Mouse (Mus musculus): Measurements from ENCODE around the gene Slc22a1. TPM values are rescaled to one million over a fixed set of nuclear protein-coding genes. Genes with fewer than 3 reads are reported as not detected.
A peak's percentile ranks its signal among the peaks of the same experiment; 100 is the strongest.

Gene Slc22a1
- polyA plus RNA-seq, 1 experiment, result 468 TPM

DNA sequence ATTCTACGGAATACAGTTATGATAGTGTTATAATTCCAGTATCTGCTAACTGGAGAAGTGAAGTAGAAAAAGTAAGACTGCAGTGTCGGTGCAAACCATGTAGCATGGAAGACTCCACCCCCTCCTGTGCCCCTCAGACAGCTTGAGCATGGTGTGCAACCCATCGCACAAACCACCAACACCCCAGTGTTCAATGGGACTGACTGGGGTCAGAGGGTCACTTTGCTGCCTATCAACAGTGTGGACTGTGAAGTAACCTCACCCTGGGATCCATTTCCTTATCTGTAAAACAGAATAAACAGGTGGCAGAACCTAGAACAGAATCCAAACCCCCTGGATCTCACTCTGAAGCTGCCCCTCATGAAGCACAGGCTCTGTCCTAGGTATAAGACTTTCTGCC lies 32.8 kb upstream of the Slc22a1 start:
- no peaks in the 10 kb centered on the region for H3K27me3 ChIP-seq (replicated peaks; ENCODE audit: control insufficient read depth, insufficient read depth, low read length)
- DNase-seq, result no peak
- H3K27ac ChIP-seq (ENCODE audit: insufficient read depth, low read depth, low read length), result no peak overlapping the region
- 88% methylated on average over 3 of the region's 3 CpGs for WGBS
- H3K36me3 ChIP-seq (ENCODE audit: control insufficient read depth, insufficient read depth, low read length), result no peaks in the 10 kb centered on the region
- H3K4me3 ChIP-seq (ENCODE audit: insufficient read depth, low read depth, low read length), result no peak overlapping the region
- no peaks in the 10 kb centered on the region for H3K4me1 ChIP-seq (ENCODE audit: control insufficient read depth, insufficient read depth, low read length)
- TF ChIP-seq POLR2A (IDR thresholded peaks at IDR 0.05; ENCODE audit: low read depth, low read length) (no peak), CTCF (conservative IDR thresholded peaks at IDR 0.05; ENCODE audit: insufficient read depth, insufficient read length, low read depth, low read length) (no peak)

DNA sequence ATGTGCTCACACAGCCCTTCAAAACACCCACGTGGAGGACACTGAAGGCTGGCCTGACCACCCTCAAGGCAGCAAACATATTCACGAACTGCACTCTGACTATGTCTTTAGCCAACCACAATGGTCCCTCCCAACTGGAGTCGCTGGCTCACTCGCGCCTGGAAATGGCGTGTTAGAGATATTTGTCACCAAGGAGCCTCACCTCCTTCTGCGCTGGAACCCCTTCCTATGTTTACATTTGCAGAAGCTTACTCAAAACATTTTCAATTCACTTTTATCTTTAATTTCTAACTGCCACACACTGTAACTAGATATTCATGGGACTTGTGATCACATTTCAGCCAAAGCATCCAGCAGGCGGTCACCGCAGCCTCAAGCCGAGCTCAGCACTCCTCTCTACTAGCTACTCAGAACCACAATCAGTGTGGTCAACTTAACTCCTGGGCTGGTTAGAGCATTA lies 31.0 kb upstream of the Slc22a1 start:
- H3K27me3 ChIP-seq (replicated peaks; ENCODE audit: control insufficient read depth, insufficient read depth, low read length), result no peaks in the 10 kb centered on the region
- H3K27ac ChIP-seq (ENCODE audit: insufficient read depth, low read depth, low read length), result no peak overlapping the region
- no peaks in the 10 kb centered on the region; the same call in 1 of the 2 replicates for H3K36me3 ChIP-seq (ENCODE audit: control insufficient read depth, insufficient read depth, low read length)
- no peak overlapping the region for H3K4me3 ChIP-seq (ENCODE audit: insufficient read depth, low read depth, low read length)
- no peaks in the 10 kb centered on the region for H3K4me1 ChIP-seq (ENCODE audit: control insufficient read depth, insufficient read depth, low read length)
- 80% methylated on average over 10 of the region's 10 CpGs for WGBS
- TF ChIP-seq CTCF (conservative IDR thresholded peaks at IDR 0.05; ENCODE audit: insufficient read depth, insufficient read length, low read depth, low read length), result no peak
- no peak for TF ChIP-seq POLR2A (IDR thresholded peaks at IDR 0.05; ENCODE audit: low read depth, low read length)
- DNase-seq, result no peak

DNA sequence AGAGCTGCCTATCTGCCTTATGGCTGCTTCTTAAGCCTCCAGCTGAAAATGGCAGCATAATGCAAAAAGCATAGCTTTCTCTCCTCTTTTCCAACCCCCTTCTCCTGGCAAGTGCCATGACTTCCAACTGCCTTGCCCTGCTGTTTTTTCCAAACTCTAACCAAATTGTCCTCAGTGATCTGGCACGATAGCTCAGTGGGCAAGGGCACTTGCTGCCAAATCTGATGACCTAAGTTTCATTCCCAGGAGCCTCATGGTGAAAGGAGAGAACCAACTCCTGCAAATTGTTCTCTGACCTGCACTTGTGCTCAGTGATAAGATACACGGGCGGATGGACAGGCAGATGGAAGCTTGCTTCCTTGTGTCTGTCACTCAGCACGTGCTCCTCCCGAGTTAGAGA lies 27.3 kb upstream of the Slc22a1 start:
- WGBS, result 83% methylated on average over 5 of the region's 5 CpGs
- Histone ChIP-seq H3K4me3 (ENCODE audit: insufficient read depth, low read depth, low read length) (no peak overlapping the region), H3K27ac (ENCODE audit: insufficient read depth, low read depth, low read length) (no peak overlapping the region), H3K4me1 (ENCODE audit: control insufficient read depth, insufficient read depth, low read length) (no peaks in the 10 kb centered on the region), H3K36me3 (ENCODE audit: control insufficient read depth, insufficient read depth, low read length) (no peaks in the 10 kb centered on the region; the same call in 1 of the 2 replicates), H3K27me3 (replicated peaks; ENCODE audit: control insufficient read depth, insufficient read depth, low read length) (no peaks in the 10 kb centered on the region)
- no peak for TF ChIP-seq POLR2A (IDR thresholded peaks at IDR 0.05; ENCODE audit: low read depth, low read length)
- no peak for TF ChIP-seq CTCF (conservative IDR thresholded peaks at IDR 0.05; ENCODE audit: insufficient read depth, insufficient read length, low read depth, low read length)
- DNase-seq, result no peak

DNA sequence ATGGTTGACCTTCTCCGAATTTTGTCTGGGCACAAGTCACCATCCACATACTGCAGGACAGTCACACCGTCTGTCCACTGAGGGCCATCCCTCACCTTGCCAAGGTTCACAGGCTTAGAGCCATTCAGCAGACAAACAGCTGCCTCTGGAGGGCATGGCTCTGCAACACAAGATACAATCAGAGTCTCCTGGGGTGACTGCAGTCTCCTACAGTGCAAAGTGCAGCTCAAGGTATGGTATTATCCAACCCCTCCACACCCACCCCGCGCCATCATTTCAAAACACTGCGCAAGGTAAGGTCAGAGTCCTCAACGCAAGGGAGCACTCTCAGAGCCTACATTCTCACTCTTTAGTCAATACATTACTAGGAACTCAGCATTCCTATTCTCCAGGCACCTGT lies 24.7 kb upstream of the Slc22a1 start:
- Histone ChIP-seq H3K4me1 (ENCODE audit: control insufficient read depth, insufficient read depth, low read length) (no peaks in the 10 kb centered on the region), H3K27me3 (replicated peaks; ENCODE audit: control insufficient read depth, insufficient read depth, low read length) (no peaks in the 10 kb centered on the region), H3K27ac (ENCODE audit: insufficient read depth, low read depth, low read length) (no peak overlapping the region), H3K36me3 (ENCODE audit: control insufficient read depth, insufficient read depth, low read length) (peaks cover 1% of the 10 kb centered on the region), H3K4me3 (ENCODE audit: insufficient read depth, low read depth, low read length) (no peak overlapping the region)
- no peak for DNase-seq
- WGBS, result 76% methylated on average over 6 of the region's 6 CpGs
- no peak for TF ChIP-seq POLR2A (IDR thresholded peaks at IDR 0.05; ENCODE audit: low read depth, low read length)
- TF ChIP-seq CTCF (conservative IDR thresholded peaks at IDR 0.05; ENCODE audit: insufficient read depth, insufficient read length, low read depth, low read length), result no peak

DNA sequence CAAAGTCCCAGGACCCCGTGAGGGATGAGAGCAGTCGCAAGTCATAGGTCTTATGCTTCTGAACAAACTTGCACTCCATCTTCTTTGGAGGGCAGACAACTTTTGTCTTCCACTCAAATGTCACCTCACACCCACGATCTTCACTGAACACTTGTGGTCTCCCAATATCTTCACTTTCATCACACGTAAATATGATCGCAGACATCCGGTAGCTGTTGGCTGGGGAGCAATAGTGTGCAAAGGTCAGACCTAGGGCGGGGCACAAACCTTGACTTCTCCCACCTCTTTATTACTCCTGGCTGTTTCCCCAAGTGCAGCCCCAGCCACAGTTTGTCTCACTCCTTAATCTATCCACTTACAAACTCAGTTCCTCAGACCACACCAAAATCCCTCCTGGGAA lies 16.3 kb upstream of the Slc22a1 start:
- H3K4me1 ChIP-seq (ENCODE audit: control insufficient read depth, insufficient read depth, low read length), result no peaks in the 10 kb centered on the region
- TF ChIP-seq CTCF (conservative IDR thresholded peaks at IDR 0.05; ENCODE audit: insufficient read depth, insufficient read length, low read depth, low read length) (no peak), POLR2A (IDR thresholded peaks at IDR 0.05; ENCODE audit: low read depth, low read length) (no peak)
- H3K27ac ChIP-seq (ENCODE audit: insufficient read depth, low read depth, low read length), result no peak overlapping the region
- no peaks in the 10 kb centered on the region for H3K36me3 ChIP-seq (ENCODE audit: control insufficient read depth, insufficient read depth, low read length)
- no peak overlapping the region for H3K4me3 ChIP-seq (ENCODE audit: insufficient read depth, low read depth, low read length)
- no peaks in the 10 kb centered on the region for H3K27me3 ChIP-seq (replicated peaks; ENCODE audit: control insufficient read depth, insufficient read depth, low read length)
- 76% methylated on average over 7 of the region's 7 CpGs for WGBS
- DNase-seq, result no peak

DNA sequence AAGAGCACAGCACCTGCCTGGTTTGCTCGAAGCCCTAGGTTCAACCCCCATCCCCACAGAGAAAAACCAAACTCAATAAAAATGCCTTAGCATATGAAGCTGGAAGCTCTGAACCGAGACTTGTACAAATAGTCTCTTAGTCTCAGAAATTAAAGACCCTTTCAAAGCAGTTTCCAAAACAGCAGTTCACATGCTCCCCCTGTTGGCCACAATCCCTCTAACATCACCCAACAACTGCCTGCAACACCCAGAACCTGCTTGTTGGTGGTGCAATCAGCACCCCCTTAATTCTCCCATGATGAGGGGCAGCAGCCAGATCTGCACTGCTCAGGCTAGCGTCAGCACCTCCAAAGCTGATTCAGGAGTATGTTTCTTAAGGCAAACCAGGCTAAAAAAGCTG lies 13.9 kb upstream of the Slc22a1 start:
- Histone ChIP-seq H3K4me1 (ENCODE audit: control insufficient read depth, insufficient read depth, low read length) (no peaks in the 10 kb centered on the region), H3K4me3 (ENCODE audit: insufficient read depth, low read depth, low read length) (no peak overlapping the region), H3K27me3 (replicated peaks; ENCODE audit: control insufficient read depth, insufficient read depth, low read length) (no peaks in the 10 kb centered on the region), H3K27ac (ENCODE audit: insufficient read depth, low read depth, low read length) (no peak overlapping the region), H3K36me3 (ENCODE audit: control insufficient read depth, insufficient read depth, low read length) (no peaks in the 10 kb centered on the region)
- 58% methylated on average over 3 of the region's 3 CpGs for WGBS
- peak; percentile 53 for DNase-seq
- TF ChIP-seq POLR2A (IDR thresholded peaks at IDR 0.05; ENCODE audit: low read depth, low read length), result no peak
- peak; percentile 52 for TF ChIP-seq CTCF (conservative IDR thresholded peaks at IDR 0.05; ENCODE audit: insufficient read depth, insufficient read length, low read depth, low read length)

DNA sequence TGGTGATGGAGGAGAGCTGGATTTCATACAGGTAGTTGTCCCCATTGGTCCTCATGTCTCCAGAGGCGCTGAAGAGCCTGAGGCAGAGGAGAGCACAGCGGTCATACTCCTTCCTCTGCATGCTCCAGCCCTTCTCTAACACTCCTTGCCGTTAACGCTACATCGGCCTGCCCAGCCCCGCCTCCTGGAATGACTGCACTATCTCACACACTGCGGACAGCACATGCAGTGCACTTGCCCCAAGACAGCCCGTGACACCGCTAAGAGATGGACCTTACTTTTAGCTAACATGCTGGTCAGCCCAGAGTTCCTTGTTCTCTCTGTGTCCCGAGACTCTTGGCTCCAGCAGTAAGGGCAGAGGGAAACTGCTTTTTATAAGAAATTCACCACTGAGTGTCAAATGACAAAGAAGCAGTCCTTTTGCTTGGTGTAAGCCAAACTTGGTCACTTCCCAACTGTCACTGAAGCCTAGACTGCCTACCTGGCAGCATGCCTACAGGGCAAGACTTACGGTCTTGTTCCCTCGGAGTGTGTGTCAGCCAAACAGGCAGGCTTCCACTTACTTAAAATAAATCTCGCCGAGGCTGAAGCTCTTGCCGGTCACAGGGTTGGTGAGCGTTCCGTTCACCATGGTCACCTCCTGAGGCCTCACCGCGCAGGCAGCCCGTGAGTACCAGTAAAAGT lies 12.9 kb upstream of the Slc22a1 start:
- no peaks in the 10 kb centered on the region for H3K27me3 ChIP-seq (replicated peaks; ENCODE audit: control insufficient read depth, insufficient read depth, low read length)
- no peak overlapping the region for H3K27ac ChIP-seq (ENCODE audit: insufficient read depth, low read depth, low read length)
- no peaks in the 10 kb centered on the region for H3K36me3 ChIP-seq (ENCODE audit: control insufficient read depth, insufficient read depth, low read length)
- peak; percentile 74 for DNase-seq
- 59% methylated on average over 20 of the region's 20 CpGs for WGBS
- no peak overlapping the region for H3K4me3 ChIP-seq (ENCODE audit: insufficient read depth, low read depth, low read length)
- TF ChIP-seq POLR2A (IDR thresholded peaks at IDR 0.05; ENCODE audit: low read depth, low read length) (no peak), CTCF (conservative IDR thresholded peaks at IDR 0.05; ENCODE audit: insufficient read depth, insufficient read length, low read depth, low read length) (no peak)
- H3K4me1 ChIP-seq (ENCODE audit: control insufficient read depth, insufficient read depth, low read length), result no peaks in the 10 kb centered on the region

Measured in kidney, adult 2 months (tissue).